Mouse (Mus musculus): ENCODE measurements around the gene Actl7b.

The Actl7b gene

DNA sequence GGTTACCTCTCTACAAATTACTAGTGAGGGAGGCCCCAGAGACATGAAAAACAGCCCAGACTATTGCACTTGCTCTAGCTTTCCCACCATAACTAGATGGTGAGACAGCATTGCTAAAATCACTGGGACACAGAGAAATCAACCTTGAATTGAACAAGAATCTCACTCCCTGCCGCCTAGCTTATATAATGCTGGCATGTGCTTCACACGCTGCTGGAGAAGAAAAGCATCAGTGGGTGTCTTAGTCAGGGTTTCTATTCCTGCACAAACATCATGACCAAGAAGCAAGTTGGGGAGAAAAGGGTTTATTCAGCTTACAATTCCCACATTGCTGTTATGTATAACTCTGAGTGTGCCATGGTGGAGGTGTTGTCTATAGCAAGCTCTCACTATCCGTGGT, 28.1 kb downstream of the Actl7b start:
- DNase-seq (ENCODE audit: inconsistent ontology term) = no peak

GRCm38 (mm10) chr4:56702234-56702633, 39.0 kb downstream of the Actl7b start:
- peak; percentile 51 for DNase-seq (ENCODE audit: inconsistent ontology term)

- no peak for DNase-seq (ENCODE audit: inconsistent ontology term)
These were observed 42.6 kb downstream of the Actl7b start for GRCm38 (mm10) chr4:56698671-56699070.

DNA sequence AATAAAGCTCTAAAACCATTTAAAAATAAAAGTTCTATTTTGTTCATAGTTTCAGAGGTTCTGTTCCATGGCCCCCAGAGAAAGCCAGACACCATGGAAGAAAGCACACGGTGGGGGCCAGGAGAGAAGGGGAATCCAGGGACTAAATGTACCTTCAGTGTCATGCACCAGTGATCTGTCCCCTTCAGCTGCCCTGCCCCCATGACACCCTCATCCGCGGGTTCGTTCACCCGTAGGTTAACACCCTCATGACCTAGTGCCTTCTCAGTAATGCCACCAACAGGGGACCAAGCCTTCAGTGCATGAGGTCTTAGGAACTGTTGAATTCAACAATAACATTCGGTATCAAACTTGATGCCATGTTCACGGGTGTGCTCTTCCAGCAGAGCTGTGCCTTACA, 44.8 kb downstream of the Actl7b start:
- no peak for DNase-seq (ENCODE audit: inconsistent ontology term)
